Mouse (Mus musculus) ES-Bruce4 (cell line): ENCODE data around the gene Caprin2.

Experiments
- CTCF ChIP-seq: IDR thresholded peaks from one replicate; pipeline ENCODE4 v1.8.1; 2011; ENCODE audit warnings: low read depth, low read length
- EP300 ChIP-seq: IDR thresholded peaks from 2 replicates; pipeline ENCODE4 v1.6.1; 2011; ENCODE audit warnings: low read depth, low read length; ENCODE audit not compliant: insufficient read depth
- POLR2A ChIP-seq: IDR thresholded peaks from one replicate; pipeline ENCODE4 v1.8.1; 2011; ENCODE audit warnings: low read length; ENCODE audit not compliant: insufficient read depth

DNA sequence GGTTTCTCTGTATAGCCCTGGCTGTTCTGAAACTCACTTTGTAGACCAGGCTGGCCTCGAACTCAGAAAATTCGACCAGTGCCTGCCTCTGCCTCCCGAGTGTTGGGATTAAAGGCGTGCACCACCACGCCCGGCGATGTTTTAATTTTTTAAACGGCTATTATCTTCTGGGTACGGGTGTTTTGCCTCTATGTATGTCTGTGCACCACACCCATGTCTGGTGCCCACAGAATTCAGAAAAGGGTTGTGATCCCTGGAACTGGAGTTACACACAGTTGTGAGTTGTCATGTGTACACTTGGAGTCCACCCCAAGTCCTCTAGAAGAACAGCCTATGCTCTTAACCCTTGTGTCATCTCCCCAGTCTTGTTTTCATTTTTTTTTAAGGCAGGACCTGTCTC is 10.9 kb upstream of the Caprin2 start:
- TF ChIP-seq CTCF: no peak
- no peak for TF ChIP-seq POLR2A
- no peak for TF ChIP-seq EP300
